Mouse (Mus musculus) liver, postnatal 0 days (tissue): ENCODE results near the gene Btbd9.

Source experiments
- CTCF ChIP-seq: sonication (generic); IDR thresholded peaks from 2 replicates; pipeline ENCODE4 v1.5.1; 2016; ENCODE audit warnings: antibody characterized with exemption, low read depth
- EP300 ChIP-seq: IDR thresholded peaks from 2 replicates; pipeline ENCODE4 v1.6.1; 2016; ENCODE audit warnings: antibody characterized with exemption, low read depth, mild to moderate bottlenecking

DNA sequence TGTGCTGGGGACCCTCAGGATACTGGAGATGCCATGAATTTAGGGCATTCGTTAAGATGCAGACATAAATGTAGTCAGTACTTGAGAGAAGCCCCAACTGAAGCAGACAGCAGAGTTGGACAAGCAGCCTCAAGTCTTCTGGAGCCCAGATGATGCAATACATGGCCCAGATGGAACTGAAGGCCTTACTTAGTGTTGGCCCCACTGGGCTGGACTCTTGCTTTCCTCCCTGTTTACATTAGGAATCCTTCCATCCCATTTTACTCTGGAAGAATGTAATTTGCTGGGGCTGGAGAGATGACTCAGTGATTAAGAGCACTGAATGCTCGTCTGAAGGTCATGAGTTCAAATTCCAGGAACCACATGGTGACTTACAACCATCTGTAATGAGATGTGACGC is 136.6 kb downstream of the Btbd9 start:
- no peak for TF ChIP-seq CTCF
- TF ChIP-seq EP300: no peak
